Mouse (Mus musculus) embryo, embryonic 11.5 days (tissue): ENCODE measurements around the gene Doc2b.

ENCODE experiments used
- DNase-seq: peaks from one replicate; pipeline ENCODE4 v3.0.0-alpha.2; 2012; ENCODE audit warnings: low read depth, low spot score

Gene Doc2b

DNA sequence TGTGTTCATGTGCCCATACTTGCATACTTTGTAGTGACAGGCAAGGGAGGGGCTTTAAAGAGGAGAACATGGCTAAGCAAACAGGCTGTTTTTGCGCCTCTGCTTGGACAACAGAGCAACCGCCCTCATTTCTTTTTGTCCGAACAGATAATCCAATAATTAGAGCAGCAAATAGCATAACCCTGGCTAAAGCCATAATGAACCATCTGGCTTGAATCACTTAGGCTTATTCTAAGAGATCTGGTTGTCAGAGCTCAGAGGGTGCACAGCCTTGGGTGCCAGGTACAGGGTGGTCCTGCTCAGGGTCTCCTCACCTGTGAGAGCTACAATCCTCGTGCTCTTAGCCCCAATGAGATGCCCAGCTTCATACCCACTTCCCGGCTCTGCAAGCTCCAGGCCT lies 2.5 kb downstream of the Doc2b start:
- DNase-seq: no peak

DNA sequence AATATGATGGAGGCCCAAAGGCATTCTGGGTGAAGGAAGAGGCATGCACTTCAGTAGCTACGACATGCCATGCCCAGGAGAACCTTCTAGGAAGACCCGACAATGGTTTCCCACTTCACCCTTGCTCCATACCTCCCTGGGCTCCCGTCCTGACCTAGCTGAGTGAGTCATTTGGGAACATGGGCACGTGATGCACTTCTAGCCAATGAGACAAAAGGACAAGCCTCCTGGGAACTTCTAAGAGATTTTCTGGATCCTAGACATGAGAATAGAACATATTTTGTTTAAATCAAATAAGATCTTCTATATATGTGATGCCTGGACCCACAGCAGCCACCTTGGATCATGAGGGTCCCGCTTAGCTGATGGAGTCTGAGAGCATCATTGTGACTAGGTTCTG lies 3.3 kb downstream of the Doc2b start:
- DNase-seq: no peak

DNA sequence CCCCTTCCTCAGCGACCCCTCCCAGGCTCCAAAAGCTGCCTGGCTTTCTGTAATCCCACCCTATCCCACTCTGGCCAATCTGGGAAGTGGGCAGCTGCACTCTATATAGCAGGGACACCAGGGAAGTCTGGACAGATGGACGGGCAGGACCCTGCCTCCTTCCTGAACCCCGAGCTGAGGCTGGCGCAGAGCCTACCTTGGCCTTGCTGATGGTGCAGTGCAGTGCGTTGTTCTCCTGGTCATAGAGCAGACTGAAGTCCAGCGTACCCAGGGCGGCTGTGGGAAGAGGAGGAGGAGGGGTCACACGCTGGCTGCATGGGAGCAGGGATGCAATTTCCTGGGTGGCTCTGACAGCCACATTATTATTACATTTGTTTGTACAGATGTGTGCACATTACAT lies 10.0 kb downstream of the Doc2b start:
- no peak for DNase-seq

DNA sequence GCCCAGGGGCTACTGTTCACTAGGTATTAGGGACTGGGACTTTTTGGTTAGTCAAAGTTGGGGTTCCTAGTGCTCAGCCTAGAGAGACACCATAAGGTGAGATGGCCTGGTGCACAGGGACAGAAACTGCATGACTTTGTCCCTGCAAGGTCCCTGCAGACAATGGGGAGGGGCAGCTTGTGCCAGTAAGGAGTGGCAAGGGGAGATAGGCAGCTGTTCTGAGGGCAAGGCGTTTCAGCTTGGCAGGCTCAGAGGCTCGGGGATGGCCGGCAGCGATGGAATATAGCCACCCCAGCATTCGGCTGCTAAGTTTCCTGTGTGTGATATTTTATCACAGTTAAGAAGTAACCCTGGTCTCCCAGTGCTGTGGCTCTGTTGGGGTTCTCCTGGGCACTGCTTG lies 12.1 kb downstream of the Doc2b start:
- no peak for DNase-seq

DNA sequence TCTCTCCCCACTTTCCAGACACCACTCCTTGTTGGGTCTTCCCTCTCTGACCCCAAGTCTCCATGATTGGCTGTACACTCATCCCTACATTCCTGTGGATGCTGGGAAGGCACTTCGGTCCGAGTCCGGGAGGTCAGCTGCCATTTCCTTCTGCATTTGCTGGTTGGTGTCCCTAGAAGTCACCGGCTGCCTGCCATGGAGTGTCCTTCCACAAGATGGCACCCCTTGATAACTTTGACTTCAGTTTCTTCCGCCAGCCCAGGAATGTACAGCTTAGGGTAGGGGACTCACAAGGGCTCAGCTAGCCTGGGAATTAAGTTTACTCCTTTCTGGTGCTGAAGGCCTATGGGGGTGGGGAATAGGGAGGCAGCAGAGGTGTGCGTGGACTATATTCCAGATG lies 13.9 kb downstream of the Doc2b start:
- peak; percentile 51 for DNase-seq

DNA sequence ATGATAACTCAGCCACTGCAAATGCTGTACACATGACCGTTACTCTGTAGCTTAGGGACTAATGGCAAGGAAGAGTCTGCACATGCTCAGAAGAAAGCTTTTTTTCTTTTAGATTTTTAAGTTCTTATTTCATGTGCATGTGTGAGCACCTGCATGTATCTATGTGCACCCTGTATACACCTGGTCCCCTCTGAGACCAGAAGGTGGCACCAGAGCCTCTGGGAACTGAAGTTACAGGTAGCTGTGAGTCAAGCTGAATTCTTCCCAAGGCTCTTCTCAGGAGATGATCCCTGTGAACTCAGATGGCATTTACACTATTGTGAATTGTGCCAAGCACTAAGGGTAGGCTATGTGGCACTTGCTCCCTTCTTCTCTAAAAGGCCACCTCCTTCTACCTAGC lies 19.9 kb downstream of the Doc2b start:
- DNase-seq: no peak

- no peak for DNase-seq
Measured at GRCm38 (mm10) chr11:75772562-75772961, 23.3 kb downstream of the Doc2b start.

DNA sequence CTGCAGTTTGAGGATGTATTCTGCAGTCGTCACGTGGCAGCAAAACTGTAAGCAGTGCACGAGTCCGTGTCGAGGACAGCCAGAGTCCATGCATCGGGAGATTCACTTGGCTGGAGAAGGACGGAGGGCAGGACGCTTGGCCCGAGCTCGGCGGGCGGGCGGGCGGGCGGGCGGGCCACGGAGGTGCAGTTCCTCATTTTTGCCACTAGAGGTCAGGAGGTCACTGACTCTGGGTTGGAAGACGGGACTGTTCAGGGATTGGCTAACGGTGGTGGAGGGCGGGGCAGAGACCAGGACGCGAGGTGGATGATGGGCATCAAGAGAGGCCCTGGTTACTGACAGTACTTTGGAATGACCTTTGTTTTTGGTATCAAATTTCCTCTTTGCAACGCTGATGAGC lies 26.6 kb downstream of the Doc2b start:
- DNase-seq: peak; percentile 69

DNA sequence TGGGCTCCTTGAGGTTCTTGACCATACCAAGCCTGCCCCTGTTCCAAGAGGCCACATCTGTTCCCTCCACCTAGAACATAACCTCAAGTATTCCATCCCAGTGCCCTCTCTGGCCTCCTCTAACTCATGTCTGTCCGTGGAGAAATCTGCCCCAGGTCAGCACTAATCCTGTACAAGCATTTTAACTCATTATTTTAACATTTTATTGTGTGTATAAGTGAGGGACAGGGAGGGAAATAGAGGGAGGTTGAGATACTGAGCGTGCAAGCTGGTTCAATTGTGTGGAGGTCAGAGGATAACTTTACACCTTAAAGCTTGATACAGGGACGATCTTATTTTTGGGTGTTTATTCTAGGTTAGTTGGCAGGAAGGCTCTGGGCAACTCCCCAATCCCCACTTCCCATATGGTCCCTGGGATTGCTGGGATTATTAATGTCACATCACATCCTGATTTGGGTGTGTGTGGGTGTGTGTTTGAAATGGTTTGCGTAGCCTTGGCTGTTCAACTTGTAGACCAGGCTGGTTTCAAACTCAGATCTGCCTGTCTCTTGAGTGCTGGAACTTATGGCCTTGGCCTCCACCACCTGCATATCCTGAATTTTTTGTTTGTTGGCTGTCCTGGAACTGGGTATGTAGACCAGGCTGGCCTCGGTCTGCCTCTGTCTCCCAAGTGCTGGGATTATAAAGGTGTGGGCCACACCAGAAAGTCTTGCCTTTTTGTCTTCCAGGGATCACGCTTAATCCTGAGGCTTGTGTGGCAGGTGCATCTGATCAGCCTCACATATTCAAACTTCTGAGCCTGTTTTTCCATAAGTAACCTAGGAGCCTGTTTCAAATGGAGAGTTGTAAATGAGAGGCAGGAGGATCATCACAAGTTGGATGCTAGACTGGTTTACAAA lies 27.5 kb downstream of the Doc2b start:
- no peak for DNase-seq

DNA sequence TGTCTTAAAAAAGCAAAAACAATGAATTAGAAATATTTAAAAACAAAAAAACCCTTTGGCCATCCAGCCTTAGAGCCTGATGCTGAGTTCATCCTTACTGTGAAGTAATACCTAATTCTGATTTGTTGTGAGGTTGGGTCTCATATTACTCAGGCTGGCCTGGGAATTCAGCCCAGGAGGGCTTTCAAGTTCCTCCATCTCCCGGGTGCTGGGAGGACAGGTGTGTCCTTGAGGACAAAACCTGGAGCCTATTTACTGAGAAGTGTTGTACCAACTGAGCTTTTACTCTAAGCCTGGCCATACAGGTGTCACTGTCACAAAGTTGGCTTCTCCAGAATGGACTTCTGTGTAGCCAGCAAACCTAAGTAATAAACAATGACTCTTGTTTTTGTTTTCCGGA lies 28.8 kb downstream of the Doc2b start:
- DNase-seq: no peak

DNA sequence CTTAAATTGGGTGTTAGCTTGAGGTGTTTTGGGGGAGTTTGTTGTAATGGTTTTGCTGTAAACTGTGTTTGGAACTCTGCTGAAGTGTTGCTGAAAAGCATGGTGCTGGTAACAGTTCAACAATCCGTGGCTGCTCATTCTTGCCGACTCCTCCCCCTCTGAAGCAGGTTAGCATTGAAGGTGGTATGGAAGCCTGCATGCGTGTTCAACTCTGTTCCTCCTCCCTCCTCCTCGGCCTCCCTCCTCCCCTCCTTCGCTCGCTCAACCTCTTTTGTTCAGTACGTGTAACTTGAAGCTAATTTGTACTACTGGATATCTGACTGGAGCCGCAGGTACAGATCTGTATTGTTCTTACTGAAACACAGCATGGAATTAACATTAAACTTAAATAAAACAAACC lies 30.7 kb downstream of the Doc2b start:
- DNase-seq: no peak

DNA sequence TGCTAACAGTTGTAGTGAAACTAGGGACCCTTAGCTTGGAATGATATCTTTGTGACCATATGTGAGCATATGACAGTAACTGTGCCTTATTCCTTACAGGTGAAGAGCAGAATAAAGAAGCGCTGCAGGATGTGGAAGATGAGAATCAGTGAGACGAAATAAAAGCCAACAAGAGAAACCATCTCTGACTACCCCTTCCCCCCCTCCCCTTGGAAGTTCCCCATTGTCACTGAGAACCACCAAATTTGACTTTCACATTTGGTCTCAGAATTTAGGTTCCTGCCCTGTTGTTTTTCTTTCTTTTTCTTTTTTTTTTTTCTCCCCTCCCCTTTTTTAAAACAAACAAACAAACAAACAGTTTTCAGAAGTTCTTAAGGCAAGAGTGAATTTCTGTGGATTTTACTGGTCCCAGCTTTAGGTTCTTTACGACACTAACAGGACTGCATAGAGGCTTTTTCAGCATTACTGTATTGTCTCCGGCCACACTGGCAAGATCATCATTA lies 31.3 kb downstream of the Doc2b start:
- no peak for DNase-seq

GRCm38 (mm10) chr11:75762708-75763107 lies 33.1 kb downstream of the Doc2b start:
- no peak for DNase-seq

DNA sequence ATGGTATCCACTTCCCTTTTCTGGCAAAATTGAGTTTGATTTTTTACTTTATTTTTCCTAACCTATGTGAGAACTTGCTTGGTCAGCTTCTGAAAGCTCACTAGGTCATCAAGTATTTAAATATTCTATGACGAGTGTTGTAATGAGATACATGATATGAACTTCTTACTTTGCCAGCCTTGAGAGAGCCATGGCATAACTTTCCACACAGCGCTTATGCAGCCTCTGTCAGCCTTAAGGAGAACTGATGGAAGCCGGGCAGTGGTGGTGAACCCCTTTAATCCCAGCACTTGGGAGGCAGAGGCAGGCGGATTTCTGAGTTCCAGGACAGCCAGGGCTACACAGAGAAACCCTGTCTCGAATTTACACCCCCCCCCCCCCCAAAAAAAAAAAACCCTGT lies 35.1 kb downstream of the Doc2b start:
- no peak for DNase-seq

DNA sequence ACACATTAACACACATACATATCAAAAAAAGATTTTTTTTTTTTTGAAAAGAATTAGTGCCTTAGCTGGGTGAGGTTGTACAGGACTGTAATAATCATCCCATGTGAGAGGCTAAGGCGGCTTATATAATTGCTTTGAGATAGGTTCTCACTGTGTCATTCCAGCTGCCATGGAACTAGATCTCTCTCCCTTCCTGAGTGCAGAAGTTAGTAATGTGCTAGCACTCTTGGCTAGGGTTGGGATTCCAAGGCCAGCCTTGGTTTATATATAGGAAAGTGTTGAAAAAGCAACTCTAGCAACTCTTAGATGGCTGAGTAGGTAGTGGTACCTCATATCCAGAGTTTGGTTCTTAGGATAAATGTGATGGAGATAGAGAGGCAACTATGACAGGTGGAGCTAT lies 37.3 kb downstream of the Doc2b start:
- no peak for DNase-seq

DNA sequence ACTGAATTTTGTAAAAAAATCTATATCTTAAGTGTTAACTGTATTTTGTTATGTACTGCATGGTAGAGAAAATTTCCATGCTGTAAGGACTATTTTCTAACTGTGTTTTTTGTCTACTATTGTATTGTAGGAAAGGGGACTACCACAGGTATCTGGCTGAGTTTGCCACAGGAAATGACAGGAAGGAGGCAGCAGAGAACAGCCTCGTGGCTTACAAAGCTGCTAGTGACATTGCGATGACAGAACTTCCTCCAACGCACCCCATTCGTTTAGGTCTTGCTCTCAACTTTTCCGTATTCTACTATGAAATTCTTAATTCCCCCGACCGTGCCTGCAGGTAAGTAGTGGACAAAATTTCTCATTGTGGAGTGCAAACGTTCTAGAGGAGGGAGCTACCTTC lies 39.2 kb downstream of the Doc2b start:
- no peak for DNase-seq

GRCm38 (mm10) chr11:75751082-75751481 lies 44.8 kb downstream of the Doc2b start:
- DNase-seq: no peak

DNA sequence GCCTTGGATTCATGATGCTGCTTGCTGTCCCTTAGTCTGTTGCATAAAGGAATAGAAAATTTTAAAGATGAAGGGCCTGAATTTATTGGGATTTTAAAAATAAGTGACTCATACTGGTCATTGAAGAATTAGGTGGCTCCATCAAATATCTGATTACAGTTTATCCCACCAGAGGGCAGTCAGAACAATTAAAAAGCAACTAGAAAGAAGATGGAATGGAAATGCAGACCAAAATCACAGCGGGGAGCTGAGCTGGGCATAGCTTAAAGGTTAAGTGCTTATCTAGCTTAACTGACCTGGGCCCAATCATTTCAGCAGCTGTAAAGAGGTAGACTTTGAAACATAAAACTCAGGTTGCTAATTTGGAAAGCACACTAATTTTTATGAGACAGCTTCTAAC lies 45.3 kb downstream of the Doc2b start:
- no peak for DNase-seq

GRCm38 (mm10) chr11:75744761-75745160 lies 51.1 kb downstream of the Doc2b start:
- no peak for DNase-seq

- no peak for DNase-seq
Measured at GRCm38 (mm10) chr11:75741615-75742014, 54.2 kb downstream of the Doc2b start.

DNA sequence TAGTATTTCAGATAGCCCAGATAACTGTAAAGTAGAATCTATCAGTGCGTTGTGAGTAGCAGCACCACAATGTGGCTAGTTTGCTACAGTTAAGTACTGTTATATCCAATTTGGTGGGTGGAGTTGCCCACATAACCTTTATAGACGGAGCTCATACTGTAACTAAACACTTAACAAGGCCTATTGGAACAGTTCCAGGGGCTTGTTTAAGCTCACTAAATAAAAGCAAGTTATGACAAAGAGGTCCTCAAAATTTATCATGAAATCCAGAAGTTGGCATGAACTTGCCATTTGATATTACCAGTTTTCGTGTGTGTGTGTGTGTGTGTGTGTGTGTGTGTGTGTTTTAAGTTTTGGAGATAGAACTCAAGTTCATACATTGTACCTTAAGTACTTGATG lies 55.6 kb downstream of the Doc2b start:
- no peak for DNase-seq

DNA sequence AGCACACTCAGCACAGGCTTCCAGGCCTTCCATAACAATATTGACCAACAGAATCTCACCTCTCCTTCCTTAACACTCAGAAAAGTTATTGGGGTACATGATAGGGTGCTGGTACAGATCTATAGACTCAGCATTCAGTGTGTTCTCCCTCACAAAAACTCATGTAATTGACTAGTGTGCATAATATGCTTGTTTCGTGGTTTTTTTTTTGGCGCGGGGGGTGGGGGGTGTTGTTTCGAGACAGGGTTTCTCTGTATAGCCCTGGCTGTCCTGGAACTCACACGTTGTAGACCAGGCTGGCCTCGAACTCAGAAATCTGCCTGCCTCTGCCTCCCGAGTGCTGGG lies 57.4 kb downstream of the Doc2b start:
- no peak for DNase-seq

- DNase-seq: no peak
Measured at GRCm38 (mm10) chr11:75737806-75738476, 57.9 kb downstream of the Doc2b start.
